25 mouse cellular contexts compared by ENCODE assay signal in genomic region chr3:135839535-135839934, GRCm38 (mm10).
"Had no signal": no experiment of that assay in that cellular context is flagged by ENCODE, and none has a peak within 500 bp of the region (broad histone marks: within the 10 kb centered on the region; RNA-seq: fewer than 3 reads in every experiment).

No protein-coding gene starts in this region.

- H3K27ac ChIP-seq: gastrocnemius, adult 2 months; heart, embryonic 10.5 days; hindbrain, embryonic 10.5 days; hindbrain, embryonic 12.5 days; hindbrain, embryonic 14.5 days; layer of hippocampus, adult 2 months; left cerebral cortex, adult 2 months; limb, embryonic 10.5 days; limb, embryonic 12.5 days; liver, embryonic 13.5 days; liver, embryonic 15.5 days had no signal

- H3K36me3 ChIP-seq: heart, embryonic 10.5 days; hindbrain, embryonic 10.5 days; hindbrain, embryonic 12.5 days; limb, embryonic 10.5 days; limb, embryonic 12.5 days had no signal

- DNase-seq: gastrocnemius, adult 2 months; gastrocnemius, postnatal 10 days; gastrocnemius, postnatal 25 days; heart, postnatal 10 days; heart, postnatal 36 days; kidney, adult 18-20 months; kidney, adult 8-10 months; kidney, postnatal 10 days; kidney, postnatal 25 days; kidney, postnatal 4 days; liver; liver, embryonic 13.5 days had no signal

- H3K27me3 ChIP-seq: hindbrain, embryonic 12.5 days; limb, embryonic 12.5 days; liver, embryonic 13.5 days; liver, embryonic 15.5 days had no signal

- H3K4me3 ChIP-seq: gastrocnemius, adult 2 months; heart, embryonic 10.5 days; hindbrain, embryonic 10.5 days; hindbrain, embryonic 12.5 days; layer of hippocampus, adult 2 months; left cerebral cortex, adult 2 months; limb, embryonic 10.5 days; limb, embryonic 12.5 days; liver, embryonic 13.5 days; liver, embryonic 15.5 days had no signal

- H3K9me3 ChIP-seq: heart, embryonic 10.5 days; hindbrain, embryonic 10.5 days; hindbrain, embryonic 12.5 days; limb, embryonic 10.5 days; limb, embryonic 12.5 days; liver, embryonic 13.5 days; liver, embryonic 15.5 days had no signal

- H3K4me1 ChIP-seq: hindbrain, embryonic 12.5 days had no signal

- H3K9ac ChIP-seq: hindbrain, embryonic 12.5 days; hindbrain, embryonic 14.5 days; limb, embryonic 12.5 days; liver, embryonic 13.5 days; liver, embryonic 15.5 days had no signal

- H3K4me2 ChIP-seq: hindbrain, embryonic 12.5 days; hindbrain, embryonic 14.5 days; limb, embryonic 12.5 days; liver, embryonic 11.5 days; liver, embryonic 13.5 days; liver, embryonic 15.5 days had no signal

- ATAC-seq: forebrain, embryonic 16.5 days; inflammation-experienced regulatory T-cells, adult 6 months; intestine, embryonic 16.5 days had no signal
